Mouse (Mus musculus) kidney, adult 9 months (tissue): Measurements from ENCODE around the gene Gm10192.
"Not testable (repeated sequence)": the region's sequence is repeated elsewhere in the genome, so short reads cannot be mapped to it uniquely, and the experiment has no call there.

Experiments
- DNase-seq: peaks from one replicate; pipeline ENCODE4 v3.0.0; 2022

Gene Gm10192

GRCm38 (mm10) chr4:97183066-97183465 is at the start of gene Gm10192:
Gene Gm10192 (minus strand): TSS chr4:97183166.
- DNase-seq: not testable (repeated sequence)

- DNase-seq: no peak
Observed at GRCm38 (mm10) chr4:97230411-97231104, 47.6 kb upstream of the Gm10192 start.

GRCm38 (mm10) chr4:97219701-97220100 is 36.7 kb upstream of the Gm10192 start:
- DNase-seq: no peak

- no peak for DNase-seq
Observed at GRCm38 (mm10) chr4:97217906-97218305, 34.9 kb upstream of the Gm10192 start.

GRCm38 (mm10) chr4:97212514-97212913 is 29.5 kb upstream of the Gm10192 start:
- DNase-seq: no peak

GRCm38 (mm10) chr4:97202986-97203385 is 20.0 kb upstream of the Gm10192 start:
- DNase-seq: not testable (repeated sequence)

- DNase-seq: peak; percentile 0
Observed at GRCm38 (mm10) chr4:97193176-97193575, 10.2 kb upstream of the Gm10192 start.

- DNase-seq: no peak
Observed at GRCm38 (mm10) chr4:97192601-97193000, 9.6 kb upstream of the Gm10192 start.

- no peak for DNase-seq
Observed at GRCm38 (mm10) chr4:97180396-97180795, 2.6 kb downstream of the Gm10192 start.

- DNase-seq: no peak
Observed at GRCm38 (mm10) chr4:97156841-97157345, 26.1 kb downstream of the Gm10192 start.

- no peak for DNase-seq
Observed at GRCm38 (mm10) chr4:97156084-97156483, 26.9 kb downstream of the Gm10192 start.

GRCm38 (mm10) chr4:97153554-97153953 is 29.4 kb downstream of the Gm10192 start:
- no peak for DNase-seq

GRCm38 (mm10) chr4:97142484-97142883 is 40.5 kb downstream of the Gm10192 start:
- no peak for DNase-seq
